Mouse (Mus musculus): Measurements from ENCODE around the gene Ace. TPM values are rescaled to one million over a fixed set of nuclear protein-coding genes. Genes with fewer than 3 reads are reported as not detected.
A peak's percentile ranks its signal among the peaks of the same experiment; 100 is the strongest.

Ace gene
- total and polyA plus RNA-seq, 3 experiments, result not detected

- Histone ChIP-seq H3K27ac (ENCODE audit: control insufficient read depth, low read depth, low read length) (no peak overlapping the region), H3K79me2 (ENCODE audit: control insufficient read depth, insufficient read depth, low read length, poor library complexity) (no peaks in the 10 kb centered on the region), H3K36me3 (ENCODE audit: control insufficient read depth in 1 of 2, insufficient read depth in 2 of 2, low read length in 2 of 2) (no peaks in the 10 kb centered on the region), H3K9ac (ENCODE audit: control insufficient read depth, low read depth, low read length, poor library complexity, severe bottlenecking) (no peak overlapping the region), H3K9me3 (replicated peaks; ENCODE audit: insufficient read depth, low read length) (no peaks in the 10 kb centered on the region), H3K27me3 (ENCODE audit: control insufficient read depth in 1 of 2, insufficient read depth in 2 of 2, low read length in 2 of 2) (peaks cover 28 to 36% of the 10 kb centered on the region in 2 experiments), H3K4me3 (ENCODE audit: control insufficient read depth in 1 of 2, insufficient read depth in 1 of 2, low read depth in 2 of 2, low read length in 2 of 2) (no peak overlapping the region), H3K4me1 (ENCODE audit: control insufficient read depth in 1 of 2, insufficient read depth in 2 of 2, low read length in 2 of 2) (no peaks in the 10 kb centered on the region)
- DNase-seq (ENCODE audit: low read depth, low spot score), result no peak
- TF ChIP-seq CHD2 (IDR thresholded peaks at IDR 0.05; ENCODE audit: low read length) (no peak), BHLHE40 (IDR thresholded peaks at IDR 0.05; ENCODE audit: borderline replicate concordance, low read depth, low read length) (no peak)
These were observed 22.5 kb downstream of the Ace start for GRCm38 (mm10) chr11:105990231-105990630.

GRCm38 (mm10) chr11:105994375-105994774 is 26.6 kb downstream of the Ace start, which contains the start of gene Ace3:
Gene Ace3, plus strand, starts transcription at chr11:105994675.
- no peak for DNase-seq (ENCODE audit: low read depth, low spot score)
- Histone ChIP-seq H3K9me3 (replicated peaks; ENCODE audit: insufficient read depth, low read length) (no peaks in the 10 kb centered on the region), H3K4me3 (ENCODE audit: control insufficient read depth in 1 of 2, insufficient read depth in 1 of 2, low read depth in 2 of 2, low read length in 2 of 2) (no peak within 1 kb of the TSS), H3K4me1 (ENCODE audit: control insufficient read depth in 1 of 2, insufficient read depth in 2 of 2, low read length in 2 of 2) (no peaks in the 10 kb centered on the region), H3K27ac (ENCODE audit: control insufficient read depth, low read depth, low read length) (no peak within 1 kb of the TSS), H3K9ac (ENCODE audit: control insufficient read depth, low read depth, low read length, poor library complexity, severe bottlenecking) (no peak within 1 kb of the TSS), H3K27me3 (ENCODE audit: control insufficient read depth in 1 of 2, insufficient read depth in 2 of 2, low read length in 2 of 2) (peaks cover 45% of the 10 kb centered on the region in 2 experiments), H3K79me2 (ENCODE audit: control insufficient read depth, insufficient read depth, low read length, poor library complexity) (no peaks in the 10 kb centered on the region), H3K36me3 (ENCODE audit: control insufficient read depth in 1 of 2, insufficient read depth in 2 of 2, low read length in 2 of 2) (no peaks in the 10 kb centered on the region)
- TF ChIP-seq MYB (IDR thresholded peaks at IDR 0.05; ENCODE audit: low read depth, low read length) (no peak), TBP (IDR thresholded peaks at IDR 0.05; ENCODE audit: low read depth, low read length) (no peak), USF1 (IDR thresholded peaks at IDR 0.05; ENCODE audit: low read depth, low read length) (no peak), POLR2AphosphoS5 (IDR thresholded peaks at IDR 0.05; ENCODE audit: borderline replicate concordance, low read depth, low read length) (no peak), ETS1 (IDR thresholded peaks at IDR 0.05; ENCODE audit: low read depth, low read length) (no peak), JUND (IDR thresholded peaks at IDR 0.05; ENCODE audit: low read depth, low read length) (no peak), TCF12 (IDR thresholded peaks at IDR 0.05; ENCODE audit: low read depth, low read length) (no peak), CHD1 (IDR thresholded peaks at IDR 0.05; ENCODE audit: low read depth, low read length) (no peak), MEF2A (IDR thresholded peaks at IDR 0.05; ENCODE audit: extremely low read depth, insufficient replicate concordance, low read depth, low read length, poor library complexity, severe bottlenecking) (no peak), MXI1 (IDR thresholded peaks at IDR 0.05; ENCODE audit: low read depth, low read length) (no peak), ZC3H11A (IDR thresholded peaks at IDR 0.05; ENCODE audit: low read depth, low read length) (no peak), KAT2A (conservative IDR thresholded peaks at IDR 0.05; ENCODE audit: low read depth, low read length) (no peak), MAZ (IDR thresholded peaks at IDR 0.05; ENCODE audit: low read depth, low read length) (no peak)

DNA sequence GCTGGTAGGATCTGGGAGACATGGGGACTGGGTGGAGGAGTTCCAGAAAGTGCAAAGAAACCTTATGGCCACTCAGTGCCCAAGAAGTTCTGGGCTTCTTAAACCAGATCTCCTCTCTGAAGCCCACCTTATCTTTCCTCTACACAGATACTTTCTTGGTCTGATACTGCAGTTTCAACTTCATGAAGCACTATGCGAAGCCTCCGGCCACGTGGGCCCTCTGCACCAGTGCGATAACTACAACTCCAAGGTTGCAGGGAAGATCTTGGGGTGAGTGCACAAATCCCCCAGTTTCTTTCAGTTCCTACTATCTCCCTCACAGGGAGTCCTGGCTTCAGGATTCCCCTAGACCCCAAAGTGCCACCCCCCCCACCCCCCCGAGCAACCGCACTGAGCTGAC is 32.3 kb downstream of the Ace start:
- no peaks in the 10 kb centered on the region for H3K36me3 ChIP-seq (ENCODE audit: control insufficient read depth in 1 of 2, insufficient read depth in 2 of 2, low read length in 2 of 2)
- no peaks in the 10 kb centered on the region for H3K9me3 ChIP-seq (replicated peaks; ENCODE audit: insufficient read depth, low read length)
- H3K27me3 ChIP-seq (ENCODE audit: control insufficient read depth in 1 of 2, insufficient read depth in 2 of 2, low read length in 2 of 2), result peaks cover 10 to 22% of the 10 kb centered on the region in 2 experiments
- DNase-seq (ENCODE audit: low read depth, low spot score), result peak; percentile 43
- 0 out of 2 replicates have a peak, but pooled peaks have one; percentile 52 for TF ChIP-seq MYC (IDR thresholded peaks at IDR 0.05; ENCODE audit: low read depth, low read length)
- TF ChIP-seq ZNF384 (IDR thresholded peaks at IDR 0.05; ENCODE audit: low read depth, low read length), result no peak
- peak; percentile 59; the same call in 1 of the 2 replicates for TF ChIP-seq MAX (IDR thresholded peaks at IDR 0.05; ENCODE audit: low read length)
- peak; percentile 47; the same call in 1 of the 2 replicates for TF ChIP-seq GATA1 (IDR thresholded peaks at IDR 0.05; ENCODE audit: low read depth, low read length)
- no peak for TF ChIP-seq ZKSCAN1 (IDR thresholded peaks at IDR 0.05; ENCODE audit: low read depth, low read length)
- peak; percentile 68 for TF ChIP-seq USF1 (IDR thresholded peaks at IDR 0.05; ENCODE audit: low read depth, low read length)
- TF ChIP-seq TAL1 (IDR thresholded peaks at IDR 0.05; ENCODE audit: low read length), result peak; percentile 18; the same call in 1 of the 2 replicates
- no peaks in the 10 kb centered on the region for H3K79me2 ChIP-seq (ENCODE audit: control insufficient read depth, insufficient read depth, low read length, poor library complexity)
- no peak overlapping the region for H3K27ac ChIP-seq (ENCODE audit: control insufficient read depth, low read depth, low read length)
- no peak overlapping the region for H3K9ac ChIP-seq (ENCODE audit: control insufficient read depth, low read depth, low read length, poor library complexity, severe bottlenecking)
- H3K4me1 ChIP-seq (ENCODE audit: control insufficient read depth in 1 of 2, insufficient read depth in 2 of 2, low read length in 2 of 2), result 0 out of 4 replicates have a peak, but pooled peaks cover 0 to 4% of the 10 kb centered on the region in 2 experiments
- H3K4me3 ChIP-seq (ENCODE audit: control insufficient read depth in 1 of 2, insufficient read depth in 1 of 2, low read depth in 2 of 2, low read length in 2 of 2), result no peak overlapping the region

Data from MEL (cell line).